Mouse (Mus musculus): ENCODE data around the gene Rxfp4. TPM values are rescaled to one million over a fixed set of nuclear protein-coding genes. Genes with fewer than 3 reads are reported as not detected.

Gene Rxfp4
- polyA plus RNA-seq, 1 experiment: not detected

DNA sequence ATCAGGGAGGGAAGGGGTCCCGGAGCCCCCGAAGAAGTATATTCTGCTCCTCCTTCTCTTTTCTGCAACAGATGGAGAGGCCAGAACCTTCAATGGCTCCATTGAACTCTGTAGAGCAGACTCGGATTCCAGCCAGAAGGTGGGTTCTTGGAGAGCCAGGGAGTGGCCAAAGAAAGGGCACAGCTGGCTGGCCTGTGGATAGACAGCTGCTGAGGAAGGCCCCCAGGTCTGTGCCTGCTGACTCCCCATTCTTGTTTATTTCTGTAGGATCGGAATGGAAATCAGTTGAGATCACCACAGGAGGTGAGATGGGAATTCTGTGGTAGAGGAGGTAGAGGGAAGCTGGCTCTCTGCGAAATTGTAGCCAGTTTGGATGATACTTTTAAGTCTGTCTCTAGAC, 9.9 kb downstream of the Rxfp4 start:
- TF ChIP-seq GATA1 (IDR thresholded peaks at IDR 0.05; ENCODE audit: low read length): no peak

DNA sequence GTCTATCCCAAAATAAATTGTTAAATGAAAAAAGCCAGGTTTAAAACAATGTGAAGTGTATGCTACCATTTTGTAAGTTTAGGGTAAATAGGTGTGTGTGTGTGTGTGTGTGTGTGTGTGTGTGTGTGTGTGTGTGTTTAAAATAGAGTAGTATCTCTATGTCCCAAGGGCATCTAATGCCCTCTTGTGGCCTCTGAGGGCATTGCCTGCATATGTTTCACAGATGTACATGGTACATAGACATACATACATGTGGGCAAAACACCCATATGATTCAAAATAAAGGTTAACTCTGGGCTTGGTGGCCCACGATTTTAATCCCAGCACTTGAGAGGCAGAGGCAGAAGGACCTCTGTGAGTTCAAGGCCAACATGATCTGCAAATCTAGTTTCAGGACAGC, 12.3 kb downstream of the Rxfp4 start:
- TF ChIP-seq GATA1 (IDR thresholded peaks at IDR 0.05; ENCODE audit: low read length): no peak

DNA sequence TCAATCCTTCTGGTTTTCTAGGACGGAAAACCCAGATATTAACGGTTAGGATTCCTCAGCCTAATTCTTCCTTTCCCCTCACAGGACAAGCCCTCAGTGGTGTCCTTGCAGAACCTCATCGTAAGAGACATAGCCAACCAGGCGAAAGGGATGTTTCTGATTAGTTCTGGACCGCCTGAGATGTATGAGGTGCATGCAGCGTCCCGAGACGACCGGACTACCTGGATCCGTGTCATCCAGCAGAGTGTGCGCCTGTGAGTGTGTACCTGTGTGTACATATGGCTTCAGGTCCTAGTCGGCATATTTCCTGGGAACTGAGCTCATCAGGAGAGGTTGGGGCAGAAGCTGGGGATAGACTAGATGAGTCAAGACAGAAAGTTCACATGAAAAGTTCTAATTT, 13.7 kb downstream of the Rxfp4 start:
- no peak for TF ChIP-seq GATA1 (IDR thresholded peaks at IDR 0.05; ENCODE audit: low read length)

DNA sequence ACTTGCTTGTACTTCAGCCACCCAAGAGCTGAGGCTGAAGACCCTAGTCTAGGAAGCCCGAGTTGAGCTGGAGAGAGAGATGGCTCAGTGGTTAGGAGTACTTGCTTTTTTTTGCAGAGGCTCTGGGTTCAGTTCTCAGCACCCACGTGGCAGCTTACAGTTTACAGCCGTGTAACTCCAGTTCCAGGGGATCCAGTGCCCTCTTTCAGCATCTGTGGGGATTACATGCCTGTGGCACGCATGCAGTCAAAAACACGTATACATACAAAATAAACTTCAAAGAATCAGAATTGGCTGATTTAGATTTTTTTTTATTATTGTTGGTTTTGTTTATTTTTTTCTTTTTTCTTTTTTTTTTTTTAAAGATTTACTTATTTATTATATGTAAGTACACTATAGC, 15.8 kb downstream of the Rxfp4 start:
- no peak for TF ChIP-seq GATA1 (IDR thresholded peaks at IDR 0.05; ENCODE audit: low read length)

DNA sequence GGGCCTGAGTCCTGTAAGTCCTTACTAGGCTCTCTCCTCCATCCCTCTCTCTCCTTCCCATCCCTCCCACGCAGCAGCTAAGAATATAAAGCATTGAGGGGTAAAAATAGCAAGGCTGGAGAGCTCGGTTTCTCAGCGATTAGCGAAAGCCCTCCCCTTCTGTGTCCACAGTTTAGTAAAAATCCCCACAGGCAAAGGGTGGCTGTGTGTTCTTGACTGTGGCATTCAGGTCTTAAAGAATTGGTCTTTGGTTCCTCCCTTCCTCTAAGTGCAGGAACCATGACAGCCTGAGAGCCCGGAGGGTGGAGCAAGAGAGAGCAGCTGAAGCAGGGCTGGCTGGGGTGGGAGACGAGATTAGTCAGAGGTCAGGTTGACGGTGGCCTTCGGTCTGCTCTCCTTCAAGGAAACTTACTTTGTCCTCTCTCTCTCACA, 16.4 kb downstream of the Rxfp4 start:
- no peak for TF ChIP-seq GATA1 (IDR thresholded peaks at IDR 0.05; ENCODE audit: low read length)

DNA sequence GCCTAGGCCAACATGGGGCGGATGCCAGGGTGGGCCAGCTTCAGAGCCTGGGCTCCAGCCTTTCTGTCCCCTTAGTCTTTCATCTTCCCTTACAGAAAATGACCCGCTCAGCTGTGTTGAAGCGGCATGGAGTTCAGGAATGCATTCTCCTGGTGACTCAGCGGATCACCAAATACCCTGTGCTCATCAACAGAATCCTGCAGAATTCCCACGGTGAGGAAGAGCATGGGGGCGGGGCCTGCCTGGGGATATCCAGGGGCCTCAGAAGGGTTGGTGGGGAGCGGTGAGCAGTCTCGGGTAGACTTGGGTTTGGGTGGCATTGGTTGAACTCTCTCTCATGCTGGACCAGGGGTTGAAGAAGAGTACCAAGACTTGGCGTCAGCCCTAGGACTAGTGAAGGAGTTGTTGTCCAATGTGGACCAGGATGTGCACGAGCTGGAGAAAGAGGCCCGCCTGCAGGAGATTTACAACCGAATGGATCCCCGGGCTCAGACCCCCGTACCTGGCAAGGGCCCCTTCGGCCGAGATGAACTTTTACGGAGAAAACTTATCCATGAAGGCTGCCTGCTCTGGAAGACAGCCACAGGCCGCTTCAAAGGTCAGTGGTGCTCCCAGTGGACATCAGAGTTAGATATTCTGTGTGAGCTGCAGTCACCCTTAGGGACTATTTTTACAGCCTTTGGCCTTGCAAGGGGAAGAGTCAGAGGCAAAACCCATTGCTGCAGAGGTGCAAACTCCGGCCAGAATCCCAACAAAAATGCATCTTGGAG, 17.3 kb downstream of the Rxfp4 start:
- no peak for TF ChIP-seq GATA1 (IDR thresholded peaks at IDR 0.05; ENCODE audit: low read length)

DNA sequence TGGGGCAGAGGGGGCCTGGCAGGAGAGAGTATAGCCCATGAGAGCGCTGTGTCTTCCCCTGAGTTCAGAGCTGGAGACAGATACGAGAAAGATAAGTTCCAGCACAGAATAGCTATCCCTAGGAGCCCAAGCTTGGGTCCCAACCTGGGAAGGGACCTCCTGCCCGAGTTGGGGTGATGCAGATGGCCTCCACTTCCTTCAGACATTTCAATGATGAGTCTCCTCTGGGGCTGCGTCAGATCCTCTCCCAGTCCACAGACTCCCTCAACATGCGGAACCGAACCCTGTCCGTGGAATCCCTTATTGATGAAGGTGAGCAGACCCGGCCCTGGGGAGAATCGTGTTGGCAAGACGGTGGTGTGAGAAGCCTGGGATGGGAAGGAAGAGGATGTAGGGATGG, 19.9 kb downstream of the Rxfp4 start:
- TF ChIP-seq GATA1 (IDR thresholded peaks at IDR 0.05; ENCODE audit: low read length): no peak

DNA sequence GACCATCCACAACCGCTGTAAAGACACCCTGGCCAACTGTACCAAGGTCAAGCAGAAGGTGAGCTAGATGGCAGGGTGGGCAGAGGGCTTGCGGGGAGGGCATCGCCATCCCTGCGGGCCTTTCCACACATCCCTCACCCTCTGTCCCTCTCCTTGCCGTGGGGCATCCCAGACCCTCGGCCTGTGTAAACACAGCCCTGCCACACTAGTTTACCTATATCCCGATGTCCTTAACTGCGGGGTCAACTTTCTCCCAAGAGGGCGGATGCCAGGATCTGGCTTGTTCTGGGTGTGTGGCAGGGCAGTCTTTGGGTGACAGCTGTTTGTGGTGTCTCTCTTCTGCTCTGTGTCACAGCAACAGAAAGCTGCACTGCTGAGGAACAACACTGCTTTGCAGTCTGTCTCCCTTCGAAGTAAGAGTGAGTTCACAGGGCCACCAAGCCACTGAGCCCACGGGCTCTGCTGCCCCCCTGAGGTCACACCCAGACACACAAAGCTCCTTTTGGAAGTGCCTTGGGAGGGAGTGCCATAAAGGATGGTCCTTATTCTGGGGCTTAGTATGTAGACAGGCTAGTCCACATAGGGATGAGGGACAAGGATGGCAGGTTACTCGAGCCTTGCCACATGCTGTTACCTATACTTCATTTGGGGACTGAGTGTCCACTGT, 20.9 kb downstream of the Rxfp4 start:
- TF ChIP-seq GATA1 (IDR thresholded peaks at IDR 0.05; ENCODE audit: low read length): no peak

DNA sequence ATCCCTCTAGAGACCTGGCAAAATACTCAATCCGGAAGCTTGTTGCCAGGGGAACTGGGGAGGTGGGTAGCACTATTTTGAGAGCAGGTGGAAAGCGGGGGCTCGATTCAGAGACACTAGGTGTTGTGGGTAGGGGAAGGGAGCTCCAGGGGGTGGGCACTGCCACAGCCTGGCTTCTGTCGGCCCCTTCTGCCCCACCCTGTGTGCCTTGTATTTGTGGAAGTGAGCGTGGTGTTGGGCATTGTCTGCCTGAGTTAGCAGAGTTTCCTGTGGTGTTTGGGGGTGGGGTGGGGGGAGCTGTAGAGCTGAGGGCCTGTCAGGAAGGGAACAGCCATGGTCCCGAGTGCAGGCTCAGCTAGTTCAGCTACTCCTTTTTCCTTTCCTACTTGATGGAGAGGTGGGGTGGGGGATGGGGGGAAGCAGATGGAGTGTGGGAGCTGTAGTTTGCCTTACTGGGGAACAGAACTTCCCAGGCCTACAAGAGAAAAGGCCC, 22.0 kb downstream of the Rxfp4 start:
- TF ChIP-seq GATA1 (IDR thresholded peaks at IDR 0.05; ENCODE audit: low read length): no peak

DNA sequence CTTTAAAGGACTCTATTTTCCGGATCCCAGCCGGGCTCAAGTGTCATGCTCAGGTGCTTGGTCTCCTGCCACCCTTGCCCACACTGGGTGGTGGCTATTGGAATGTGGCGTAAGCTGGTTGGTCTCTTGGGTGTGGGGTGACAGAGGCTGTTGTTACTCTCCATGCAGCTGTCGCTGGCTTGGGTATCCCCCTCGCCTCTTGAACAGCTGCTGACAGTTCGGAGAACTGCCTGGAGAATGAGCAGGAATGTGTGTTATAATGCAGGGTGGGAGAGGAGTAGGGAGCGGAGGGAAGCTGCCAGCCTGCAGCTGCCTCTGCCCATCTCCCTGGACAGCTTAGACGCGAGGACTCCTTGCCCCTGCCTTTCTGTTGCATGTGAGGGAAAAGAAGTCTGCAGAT, 22.9 kb downstream of the Rxfp4 start:
- TF ChIP-seq GATA1 (IDR thresholded peaks at IDR 0.05; ENCODE audit: low read length): no peak

DNA sequence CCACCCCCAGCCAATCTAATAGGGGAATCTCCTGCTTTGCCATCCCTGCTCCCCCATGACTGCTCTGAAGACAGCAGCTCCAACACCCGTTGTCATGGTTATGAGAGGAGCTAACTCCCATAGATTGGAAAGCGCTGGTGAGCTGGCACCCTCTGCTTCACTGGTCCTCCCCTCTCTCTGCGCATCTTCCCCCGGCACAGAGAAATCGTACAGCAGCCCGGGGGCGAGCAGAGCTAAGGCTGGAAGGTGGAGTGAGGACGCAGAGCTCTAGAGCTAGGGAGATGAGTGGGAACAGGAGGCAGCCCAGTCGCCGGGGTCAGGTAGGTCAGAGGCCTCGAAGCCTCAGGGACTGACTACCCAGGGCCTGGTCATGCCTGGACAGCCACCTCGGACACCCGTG, 23.7 kb downstream of the Rxfp4 start:
- no peak for TF ChIP-seq GATA1 (IDR thresholded peaks at IDR 0.05; ENCODE audit: low read length)

DNA sequence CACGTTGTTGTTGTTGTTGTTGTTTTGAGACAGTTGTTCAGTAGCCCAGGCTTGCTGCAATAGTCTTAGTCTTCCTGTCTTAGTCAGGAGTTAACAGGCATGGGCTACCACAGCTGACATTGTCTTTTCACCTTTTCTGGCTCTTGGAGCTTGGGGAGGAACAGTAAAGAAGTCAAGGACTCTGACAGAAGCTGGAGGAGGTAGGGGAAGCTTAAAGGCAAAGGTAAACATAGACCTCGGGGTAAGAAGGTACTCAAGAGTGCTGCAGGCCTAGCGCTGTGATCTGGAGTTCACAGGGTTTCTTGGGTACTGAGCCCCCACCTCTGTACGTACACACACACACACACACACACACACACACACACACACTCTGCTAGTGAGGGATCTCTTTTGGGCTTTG, 24.2 kb downstream of the Rxfp4 start:
- no peak for TF ChIP-seq GATA1 (IDR thresholded peaks at IDR 0.05; ENCODE audit: low read length)

DNA sequence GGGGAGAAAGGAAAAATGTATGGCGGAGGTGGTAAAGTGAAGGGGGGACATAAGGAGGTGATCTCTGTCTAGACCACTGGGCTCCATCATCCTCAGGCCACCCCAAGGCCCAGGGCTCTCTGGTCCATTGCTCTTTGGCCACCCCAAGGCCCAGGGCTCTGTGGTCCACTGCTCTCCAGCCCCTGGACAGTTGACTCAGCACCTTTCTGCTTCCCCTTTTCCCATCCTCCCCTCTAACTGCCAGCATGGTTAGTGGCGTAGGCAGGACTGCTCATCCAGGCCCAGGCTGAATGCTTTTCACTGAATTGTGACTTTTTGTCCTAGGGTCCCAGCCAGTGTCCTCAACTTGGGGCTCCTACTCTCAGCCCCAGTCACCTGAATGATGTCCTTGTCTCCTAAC, 25.4 kb downstream of the Rxfp4 start:
- TF ChIP-seq GATA1 (IDR thresholded peaks at IDR 0.05; ENCODE audit: low read length): no peak

DNA sequence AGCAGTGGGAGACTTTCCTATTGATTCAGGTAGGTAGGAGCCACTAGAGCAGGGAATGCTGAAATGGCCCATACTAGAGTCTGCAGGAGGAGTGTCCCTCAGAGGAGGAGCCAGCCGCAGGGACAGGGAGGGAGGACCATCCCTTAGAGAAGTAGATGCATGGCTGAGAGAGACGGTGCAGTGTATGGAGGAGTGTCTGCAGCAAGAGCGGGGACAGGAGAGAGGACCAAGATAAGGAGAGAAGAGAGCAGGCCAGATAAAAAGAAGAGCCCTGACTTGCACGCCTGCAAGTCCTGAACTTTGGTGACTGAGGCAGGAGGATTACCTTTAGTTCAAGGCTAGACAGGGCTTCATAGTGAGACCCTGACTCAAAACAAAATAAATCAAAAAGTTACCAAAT, 25.8 kb downstream of the Rxfp4 start:
- TF ChIP-seq GATA1 (IDR thresholded peaks at IDR 0.05; ENCODE audit: low read length): peak; percentile 21

DNA sequence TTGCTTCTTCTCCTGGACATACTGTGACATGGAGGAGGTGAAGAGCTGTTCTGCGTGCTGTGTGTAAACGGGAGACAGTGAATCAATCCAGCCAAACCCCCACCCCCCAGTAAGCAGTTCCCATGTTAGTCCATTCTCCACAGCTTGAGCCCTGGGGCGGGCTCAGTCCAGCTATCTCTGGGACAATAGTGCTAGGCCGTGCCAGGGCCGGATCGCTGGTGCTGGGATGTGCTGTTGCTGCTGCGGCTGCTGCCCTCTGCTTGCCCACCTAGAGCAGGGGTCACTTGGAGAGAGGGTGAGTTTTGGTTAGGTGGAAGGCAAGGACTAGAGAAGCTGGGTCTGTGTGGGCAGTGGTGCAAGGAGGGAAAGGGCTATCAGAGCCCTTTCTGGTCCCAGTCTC, 26.6 kb downstream of the Rxfp4 start:
- TF ChIP-seq GATA1 (IDR thresholded peaks at IDR 0.05; ENCODE audit: low read length): no peak

DNA sequence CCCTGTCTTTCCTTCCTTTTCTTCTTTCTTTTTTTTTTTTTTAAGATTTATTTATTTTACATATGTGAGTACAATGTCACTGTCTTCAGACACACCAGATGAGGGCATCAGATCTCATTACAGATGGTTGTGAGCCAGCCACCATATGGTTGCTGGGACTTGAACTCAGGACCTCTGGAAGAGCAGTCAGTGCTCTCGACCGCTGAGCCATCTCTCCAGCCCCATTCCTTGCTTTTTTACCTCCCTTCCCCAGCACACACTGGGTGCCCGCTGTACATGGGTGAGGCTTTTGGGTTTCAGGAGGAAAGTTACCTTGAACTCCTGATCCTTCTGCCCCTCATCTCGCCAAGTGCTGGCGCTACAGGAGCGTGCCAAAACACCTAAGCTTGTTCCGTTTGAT, 27.4 kb downstream of the Rxfp4 start:
- no peak for TF ChIP-seq GATA1 (IDR thresholded peaks at IDR 0.05; ENCODE audit: low read length)

DNA sequence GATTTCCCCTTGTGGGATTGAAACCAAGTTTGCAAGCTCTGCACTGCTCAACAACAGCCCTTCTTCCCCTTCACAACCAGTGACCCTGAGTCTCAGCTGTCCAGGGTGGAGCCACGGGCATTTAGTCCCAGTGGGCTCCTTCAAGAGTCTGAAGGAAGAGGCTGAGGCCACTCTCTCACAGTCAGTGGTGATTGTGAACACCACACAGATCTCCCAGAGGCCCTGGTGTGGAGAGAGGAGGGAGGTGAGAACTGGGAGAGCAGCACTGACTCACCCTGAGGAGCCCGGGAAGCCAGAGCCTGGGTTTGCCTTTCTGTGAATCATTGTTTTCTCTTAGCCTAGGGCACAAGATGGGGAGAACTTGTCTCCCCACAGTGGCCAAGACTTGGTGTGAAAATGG, 28.0 kb downstream of the Rxfp4 start:
- TF ChIP-seq GATA1 (IDR thresholded peaks at IDR 0.05; ENCODE audit: low read length): no peak

All from G1E-ER4 (cell line).